Mouse (Mus musculus): ENCODE measurements around the gene Apom.
A peak's percentile ranks its signal among the peaks of the same experiment; 100 is the strongest.

The Apom gene

GRCm38 (mm10) chr17:35158850-35159593 is 27.2 kb upstream of the Apom start:
- no peak for DNase-seq

GRCm38 (mm10) chr17:35157661-35158175 is 25.9 kb upstream of the Apom start:
- no peak for DNase-seq

- no peak for DNase-seq
Observed at GRCm38 (mm10) chr17:35157254-35157653, 25.4 kb upstream of the Apom start.

GRCm38 (mm10) chr17:35156461-35157200 is 24.8 kb upstream of the Apom start:
- DNase-seq, result no peak

GRCm38 (mm10) chr17:35155451-35155850 is 23.6 kb upstream of the Apom start:
- no peak for DNase-seq

GRCm38 (mm10) chr17:35154616-35155015 is 22.8 kb upstream of the Apom start:
- DNase-seq, result no peak

- DNase-seq, result no peak
Observed at GRCm38 (mm10) chr17:35153931-35154330, 22.1 kb upstream of the Apom start.

- DNase-seq, result no peak
Observed at GRCm38 (mm10) chr17:35153077-35153476, 21.2 kb upstream of the Apom start.

- no peak for DNase-seq
Observed at GRCm38 (mm10) chr17:35152121-35152520, 20.3 kb upstream of the Apom start.

GRCm38 (mm10) chr17:35147922-35148639 is 16.2 kb upstream of the Apom start:
- no peak for DNase-seq

GRCm38 (mm10) chr17:35147348-35147747 is 15.5 kb upstream of the Apom start:
- DNase-seq, result no peak

- DNase-seq, result no peak
Observed at GRCm38 (mm10) chr17:35146139-35146538, 14.3 kb upstream of the Apom start.

GRCm38 (mm10) chr17:35141971-35142370 is 10.1 kb upstream of the Apom start:
- no peak for DNase-seq

GRCm38 (mm10) chr17:35140490-35140996 is 8.7 kb upstream of the Apom start:
- no peak for DNase-seq

GRCm38 (mm10) chr17:35139269-35139668 is 7.4 kb upstream of the Apom start:
- DNase-seq, result no peak

- DNase-seq, result no peak
Observed at GRCm38 (mm10) chr17:35135591-35136320, 3.9 kb upstream of the Apom start.

- peak; percentile 92 for DNase-seq
Observed at GRCm38 (mm10) chr17:35134801-35135590, 3.1 kb upstream of the Apom start, which contains the start of gene Bag6. Gene Bag6 (plus strand): TSS chr17:35135178.

GRCm38 (mm10) chr17:35133517-35133916 is 1.7 kb upstream of the Apom start:
- DNase-seq, result no peak

- DNase-seq, result no peak
Observed at GRCm38 (mm10) chr17:35132174-35132560, 317 bp upstream of the Apom start.

GRCm38 (mm10) chr17:35131038-35131437 is 812 bp downstream of the Apom start:
- no peak for DNase-seq

GRCm38 (mm10) chr17:35128996-35129395 is 2.9 kb downstream of the Apom start:
- no peak for DNase-seq

- DNase-seq, result no peak
Observed at GRCm38 (mm10) chr17:35127017-35127416, 4.8 kb downstream of the Apom start.
